Mouse (Mus musculus) right cerebral cortex, postnatal 25 days (tissue): ENCODE measurements at regions not wholly inside any gene's neighbourhood (a gene's known extent, or its start where the extent isn't known, plus 50 kb on each side); places are given as distances from the start of the nearest gene placed in this dataset.
A peak's percentile ranks its signal among the peaks of the same experiment; 100 is the strongest.

ENCODE experiments used
- DNase-seq: peaks from one replicate; pipeline ENCODE4 v3.0.0; 2022

DNA sequence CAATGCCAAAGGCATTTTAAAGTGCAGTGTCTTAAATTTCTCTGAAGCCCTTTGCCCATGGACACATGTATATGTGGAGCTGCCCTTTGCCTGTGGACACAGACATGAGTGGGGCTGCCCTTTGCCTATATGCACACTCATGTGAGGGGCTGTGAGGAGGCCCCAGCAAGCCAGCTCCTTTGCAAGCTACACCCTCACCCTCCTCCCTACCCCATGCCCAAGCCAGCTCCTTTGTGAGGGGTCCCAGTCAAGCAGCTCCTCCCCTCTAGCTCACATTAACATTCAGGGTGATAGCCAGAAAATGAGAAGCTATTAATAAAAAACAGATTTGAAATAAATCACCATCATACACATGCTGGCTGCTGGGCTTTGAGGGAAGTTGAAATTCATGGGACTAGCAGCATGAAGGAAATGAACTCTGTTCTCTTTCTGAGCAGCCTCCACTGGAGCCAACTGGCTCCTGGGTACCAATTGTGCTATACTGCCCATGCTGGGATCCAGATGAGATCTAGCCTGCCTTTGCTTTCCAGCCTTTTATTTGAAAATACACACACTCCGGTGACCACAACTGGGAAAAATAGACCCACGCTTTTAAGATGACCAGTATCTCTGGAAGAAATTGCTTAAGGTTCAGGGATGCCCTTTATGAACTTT, 151.4 kb downstream of the Abcc12 start:
- no peak for DNase-seq

DNA sequence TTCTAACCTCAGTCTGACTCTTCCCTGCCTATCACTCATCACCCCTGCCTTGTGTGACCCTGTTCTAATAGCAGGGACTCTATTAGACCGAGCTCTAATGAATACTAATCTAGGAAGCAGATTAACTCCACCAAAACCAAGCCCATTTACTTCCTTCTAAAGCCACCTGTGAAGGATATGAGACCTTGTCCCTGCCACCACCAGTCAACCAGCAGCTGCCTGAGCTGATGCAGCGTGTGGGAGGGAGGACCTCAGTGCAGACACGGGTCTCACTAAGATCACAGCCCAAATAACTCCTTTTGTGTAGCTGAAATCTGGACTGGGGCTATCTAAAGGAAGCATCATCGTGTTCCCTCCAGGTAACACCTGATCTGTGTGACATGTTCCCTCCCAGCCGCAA, 152.4 kb downstream of the Abcc12 start:
- DNase-seq = no peak

DNA sequence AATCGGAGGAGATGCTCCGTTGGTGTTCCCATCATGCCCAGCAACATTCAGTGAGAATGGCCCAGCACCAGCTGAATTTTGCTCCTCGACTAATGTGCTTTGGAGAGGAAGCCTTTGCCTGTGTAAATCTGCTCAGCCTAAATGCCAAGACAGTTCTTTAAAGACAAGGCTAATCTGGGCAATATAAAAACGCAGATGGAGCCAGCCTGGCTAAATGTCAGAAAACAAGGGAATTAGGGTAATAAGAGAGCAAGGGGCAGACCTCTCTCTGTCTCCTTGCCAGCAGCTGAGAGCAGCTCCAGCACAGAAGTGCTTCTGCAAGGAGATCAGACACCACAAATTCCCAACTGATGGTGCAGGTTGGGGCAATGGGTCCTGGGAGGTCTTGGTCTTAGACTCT, 154.4 kb downstream of the Abcc12 start:
- DNase-seq = no peak

DNA sequence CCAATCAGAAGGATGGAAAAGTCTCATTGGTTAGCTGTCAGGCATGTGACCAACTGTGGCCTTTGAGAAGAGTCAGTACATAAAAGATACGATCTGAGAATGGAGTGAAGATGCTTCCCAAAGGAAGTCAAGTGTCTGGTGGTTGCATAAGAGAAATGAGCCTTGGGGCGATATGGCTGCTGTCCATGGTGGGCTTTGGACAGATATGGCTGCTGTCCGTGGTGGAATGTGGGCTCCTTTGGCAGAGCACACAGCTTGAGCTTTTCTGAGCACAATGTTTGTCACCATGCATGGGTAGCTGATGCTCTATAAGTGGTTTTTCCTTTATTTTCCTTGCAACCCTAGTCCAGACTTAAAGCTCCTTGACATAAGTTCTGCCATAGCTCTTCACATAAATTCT, 155.1 kb downstream of the Abcc12 start:
- DNase-seq = no peak

DNA sequence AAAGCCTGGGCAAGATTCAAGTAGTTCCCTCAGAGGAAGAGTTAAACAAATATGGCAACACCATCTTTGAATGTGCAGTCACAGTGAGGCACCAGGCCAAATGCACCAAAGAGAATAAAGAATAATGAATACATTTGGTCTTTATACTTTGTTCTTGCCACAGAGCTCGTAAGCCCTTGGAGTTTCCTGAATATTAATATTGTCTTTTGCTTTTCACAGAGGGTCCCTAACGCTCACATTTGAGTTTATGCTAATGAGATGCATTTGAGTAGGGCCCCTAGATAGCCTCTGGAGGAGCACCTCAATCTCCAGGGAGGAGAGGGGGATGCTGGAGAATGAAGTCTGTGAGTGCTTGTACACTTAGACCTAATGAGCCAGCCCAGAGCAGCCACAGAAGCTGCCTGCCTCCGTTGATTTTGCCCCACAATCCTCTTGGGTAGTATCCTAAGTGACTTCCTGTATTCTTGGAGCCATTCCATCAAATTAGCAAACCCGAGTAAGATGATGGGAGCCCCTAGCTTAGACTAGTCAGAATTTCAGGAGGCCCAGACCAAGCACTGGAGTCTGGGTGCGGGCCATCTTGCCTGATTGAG, 161.3 kb downstream of the Abcc12 start:
- DNase-seq = no peak

DNA sequence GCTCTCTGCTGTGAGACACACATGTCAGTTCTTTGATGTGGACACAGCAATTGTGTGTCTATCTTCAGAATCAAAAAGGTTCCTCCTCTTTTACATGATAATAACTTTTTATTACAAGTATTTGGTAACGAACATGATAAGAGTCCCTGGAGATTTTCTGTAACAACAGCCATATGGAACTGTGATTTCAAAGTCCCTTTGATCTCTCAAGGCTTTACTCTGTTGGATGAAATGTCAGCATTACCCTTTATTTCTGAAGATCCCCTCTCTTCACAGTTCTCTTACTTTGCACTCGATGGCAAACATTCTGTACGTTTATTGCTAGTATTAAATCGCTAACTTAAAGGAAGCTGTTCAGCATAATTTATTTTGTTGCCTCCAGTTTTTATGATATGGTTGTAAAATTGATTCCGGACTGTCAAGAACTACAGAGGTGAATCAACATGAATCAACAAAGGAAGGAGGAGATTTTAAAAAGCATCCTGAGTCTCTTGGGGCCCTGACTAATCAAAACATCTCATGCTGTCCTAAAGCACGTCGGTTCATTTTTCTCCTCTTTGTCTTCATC, 162.0 kb downstream of the Abcc12 start:
- no peak for DNase-seq

DNA sequence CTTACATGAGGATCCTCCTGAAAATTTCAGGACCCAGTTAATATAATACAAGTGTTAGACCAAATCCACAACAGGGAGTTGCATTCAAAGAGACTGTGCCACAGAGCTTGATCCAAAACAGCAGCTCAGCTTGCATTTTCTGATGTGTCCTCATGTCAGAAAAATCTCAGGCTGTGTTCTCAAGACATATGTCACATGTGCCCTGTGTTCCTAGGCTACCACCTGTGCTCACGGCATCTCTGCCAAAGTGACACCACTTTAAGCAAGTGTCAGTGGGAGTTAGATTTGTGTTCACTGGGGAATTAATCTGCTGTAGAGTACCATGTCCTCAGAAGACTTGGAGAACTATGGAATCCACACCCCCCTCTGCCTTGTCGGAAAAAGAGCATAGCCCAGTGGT, 165.3 kb downstream of the Abcc12 start:
- no peak for DNase-seq

DNA sequence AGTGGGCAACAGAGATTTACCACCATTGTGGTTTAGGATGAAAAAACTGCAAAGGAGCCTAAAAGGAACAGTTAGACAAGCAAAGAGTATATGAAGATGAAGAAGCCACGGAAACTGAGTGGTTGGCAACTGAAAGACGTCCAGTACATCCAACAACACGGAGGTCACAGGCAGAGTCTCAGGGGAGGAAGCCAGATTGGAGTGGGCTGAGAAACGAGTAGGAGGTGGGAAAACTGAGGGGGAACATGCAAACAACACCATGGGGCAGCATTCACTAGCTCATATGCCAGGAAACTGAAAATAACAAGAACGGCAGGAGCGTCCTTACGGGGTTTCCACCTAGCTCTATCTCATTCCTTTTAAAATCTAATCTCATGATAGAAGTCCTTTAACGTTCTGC, 169.3 kb downstream of the Abcc12 start:
- DNase-seq = peak; percentile 34

DNA sequence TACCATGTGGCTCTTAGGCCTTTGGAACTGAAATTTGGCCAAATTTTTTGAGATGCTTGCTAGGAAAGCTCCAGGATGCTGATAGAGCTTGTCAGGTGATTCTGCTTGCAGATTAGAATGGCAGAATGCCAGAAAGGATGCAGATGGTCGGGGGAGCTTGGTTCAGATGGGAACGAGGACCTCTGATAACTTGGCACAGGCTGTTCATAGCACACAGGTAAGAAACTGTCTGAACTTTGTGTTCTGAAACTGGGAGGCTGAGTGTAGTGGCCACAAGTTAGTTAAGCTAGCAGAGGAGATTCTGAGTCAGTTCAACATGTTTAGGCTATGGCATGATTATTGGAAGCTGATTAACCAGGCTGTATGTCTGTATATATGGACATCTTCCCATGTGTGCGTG, 174.3 kb downstream of the Abcc12 start:
- no peak for DNase-seq

DNA sequence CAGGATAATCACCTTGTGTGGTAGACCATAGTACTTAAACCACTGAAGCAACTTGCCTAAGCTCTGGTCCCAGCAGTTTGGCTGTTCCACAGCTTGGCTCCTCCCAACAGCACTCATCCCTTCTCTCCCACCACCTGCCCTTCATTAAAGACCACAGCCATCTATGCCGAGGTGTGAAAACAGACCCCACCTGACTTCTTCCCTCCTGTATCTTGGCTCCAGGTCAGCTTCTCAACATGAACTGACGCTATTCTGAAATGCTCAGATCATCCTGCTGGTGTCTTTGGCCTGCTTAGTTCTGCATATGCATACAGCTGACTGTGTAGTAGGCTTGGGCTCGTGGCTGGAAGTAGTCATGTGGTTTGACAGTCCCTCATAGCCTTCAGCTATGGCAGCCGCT, 177.1 kb downstream of the Abcc12 start:
- DNase-seq = no peak

DNA sequence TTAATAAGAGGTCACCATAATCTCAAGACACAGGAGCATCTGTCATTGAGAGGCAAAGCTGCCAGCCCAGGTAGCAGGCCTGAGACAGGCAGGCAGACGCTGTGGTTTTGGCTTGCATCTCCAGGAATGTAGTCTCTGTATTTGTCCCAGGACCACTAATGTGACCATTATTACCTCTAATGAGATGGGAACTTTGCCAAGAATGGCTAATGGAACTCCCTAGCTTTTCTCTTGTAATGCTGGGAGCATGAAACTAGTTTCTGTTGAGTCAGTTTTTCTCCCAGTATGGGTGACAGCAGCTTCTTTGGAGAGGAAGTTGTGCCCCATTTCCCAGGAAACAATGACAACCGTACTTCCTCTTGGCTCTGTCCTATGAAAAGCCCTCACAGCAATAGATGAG, 178.5 kb downstream of the Abcc12 start:
- DNase-seq = no peak

DNA sequence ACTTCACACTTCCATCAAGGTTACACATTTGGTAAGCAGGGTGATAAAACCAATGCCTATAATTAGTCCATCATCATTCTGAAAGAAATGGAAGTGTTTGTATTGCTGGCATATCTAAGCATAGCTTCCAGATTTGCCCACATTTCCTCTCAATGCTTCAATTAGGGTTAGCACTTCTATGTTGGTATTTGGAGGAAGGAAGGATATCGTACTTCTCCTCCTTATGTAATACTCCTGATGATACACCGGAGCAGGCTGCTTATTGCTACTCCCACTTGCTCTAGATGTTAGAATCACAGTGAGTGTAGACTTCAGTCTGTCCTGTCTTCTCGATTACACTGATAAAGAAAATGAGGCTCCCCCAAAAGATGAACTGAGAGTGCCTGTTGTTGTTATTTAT, 185.4 kb downstream of the Abcc12 start:
- DNase-seq = no peak

DNA sequence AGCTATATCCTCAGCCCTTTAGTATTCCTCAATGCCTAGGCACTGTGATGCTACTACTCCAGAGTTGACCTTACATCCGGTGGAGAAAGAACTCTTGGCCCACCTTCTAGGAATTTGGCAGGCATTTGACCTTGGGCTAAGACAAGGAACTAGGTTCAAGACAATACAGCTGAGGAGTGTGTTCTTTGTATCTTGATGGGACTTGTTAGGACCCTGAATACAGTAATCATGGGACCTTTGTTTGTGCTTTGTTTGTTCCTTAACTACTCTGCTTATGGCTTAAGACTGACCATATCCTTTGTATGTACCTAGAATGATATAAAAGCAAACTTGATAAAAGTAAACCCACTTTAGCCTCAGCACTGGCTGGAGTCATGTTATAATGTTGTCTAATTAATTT, 186.7 kb downstream of the Abcc12 start:
- no peak for DNase-seq

DNA sequence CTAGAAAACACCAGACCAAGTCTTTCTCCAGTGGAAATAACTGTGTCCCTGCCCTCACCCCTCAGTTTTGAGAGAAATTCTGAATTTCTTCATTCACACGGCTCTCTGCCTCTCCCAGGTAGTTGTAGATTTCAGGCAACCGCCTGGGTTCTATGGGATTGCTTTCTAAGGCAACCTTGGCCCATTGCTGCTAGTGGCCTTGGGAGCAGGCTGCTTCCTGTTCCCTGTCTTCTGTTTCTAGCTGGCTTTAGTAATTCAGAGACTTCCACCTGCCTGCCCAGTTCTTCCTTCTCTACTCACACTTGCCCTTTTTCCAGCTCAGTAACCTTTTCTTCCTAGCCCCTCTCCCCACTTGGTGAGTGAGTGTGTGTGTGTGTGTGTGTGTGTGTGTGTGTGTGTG, 187.1 kb downstream of the Abcc12 start:
- DNase-seq = no peak

DNA sequence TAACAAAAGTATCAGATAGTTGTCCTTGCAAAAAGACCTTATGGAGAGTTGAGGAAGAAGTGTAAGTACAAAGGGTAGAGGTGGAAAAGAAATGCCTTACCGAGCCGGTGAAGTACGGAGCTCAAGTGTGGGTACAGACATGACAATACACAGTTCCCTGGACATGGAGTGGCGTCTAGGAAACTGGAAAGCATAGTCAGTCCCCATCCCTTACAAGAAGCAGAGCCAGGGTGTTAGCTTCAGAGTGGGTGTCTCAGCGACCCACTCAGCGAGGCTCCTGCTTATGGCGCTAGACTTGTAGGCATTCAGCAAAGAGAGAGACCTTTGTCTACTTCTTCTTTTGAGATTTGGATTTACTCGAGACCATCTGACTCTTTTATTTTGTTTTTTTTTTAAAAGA, 189.8 kb downstream of the Abcc12 start:
- no peak for DNase-seq

DNA sequence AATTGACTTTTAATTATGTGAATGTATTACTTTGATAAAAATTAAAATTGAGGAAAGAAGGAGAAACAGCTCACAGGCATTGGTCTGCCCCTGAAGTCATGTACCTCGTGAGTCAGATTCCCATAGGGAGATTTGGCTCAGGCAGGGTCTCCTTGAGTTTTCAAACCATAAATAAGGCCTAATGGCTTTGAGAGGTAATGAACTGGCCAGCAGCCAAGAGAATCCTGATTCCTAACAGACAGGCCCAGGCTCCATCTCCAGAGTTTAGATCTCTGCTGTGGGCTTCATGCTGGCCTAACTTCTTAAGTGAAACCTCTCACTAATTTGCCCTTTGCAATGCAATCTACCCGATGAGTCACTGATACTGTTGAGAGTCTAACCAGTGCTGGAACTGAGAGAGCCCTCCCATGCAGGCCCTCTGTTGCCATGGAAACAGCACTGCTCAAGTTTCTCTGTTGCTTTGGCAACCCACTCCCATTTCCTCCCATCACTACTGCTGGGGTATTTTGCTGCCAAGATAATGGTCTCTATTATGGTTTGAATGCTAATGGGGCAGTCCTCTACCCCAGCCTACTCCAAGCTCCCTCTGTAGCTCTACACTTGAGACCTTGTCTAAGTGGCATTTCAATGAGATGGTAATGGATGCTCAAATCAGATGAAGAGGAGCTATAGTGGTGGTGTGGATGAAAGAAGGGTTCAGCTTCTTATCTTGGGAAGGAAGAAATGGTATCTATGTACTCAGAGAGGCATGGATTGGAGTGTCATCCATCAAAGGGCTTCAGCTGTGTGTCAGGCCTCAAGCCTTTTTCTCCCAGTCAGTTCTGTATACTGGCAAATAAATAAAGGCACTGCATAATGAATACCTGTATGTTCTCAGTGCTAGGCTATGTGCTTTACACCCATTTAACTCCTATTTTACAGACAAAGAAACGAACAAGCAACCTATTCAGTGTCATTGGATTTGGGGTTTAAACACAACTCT, 190.5 kb downstream of the Abcc12 start:
- peak; percentile 78 for DNase-seq

DNA sequence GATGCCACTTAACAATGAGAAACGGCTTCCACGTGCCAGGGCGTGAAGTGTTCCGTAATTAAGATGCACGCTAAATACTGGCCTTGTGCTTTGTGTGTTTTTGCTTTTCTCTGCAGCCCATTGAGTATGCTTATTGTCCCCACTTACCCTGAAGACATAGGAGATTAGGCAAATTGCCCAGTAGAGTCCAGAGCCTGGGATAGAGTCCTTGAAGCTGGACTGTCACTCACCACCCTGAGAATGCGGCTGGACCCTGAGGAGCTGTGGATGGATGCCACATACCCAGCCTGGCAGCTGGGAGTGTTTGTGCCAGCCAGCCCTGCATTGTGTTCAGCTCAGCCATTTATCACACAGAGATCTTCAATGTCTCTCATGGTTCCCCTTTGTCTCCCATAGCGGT, 195.2 kb downstream of the Abcc12 start:
- no peak for DNase-seq

DNA sequence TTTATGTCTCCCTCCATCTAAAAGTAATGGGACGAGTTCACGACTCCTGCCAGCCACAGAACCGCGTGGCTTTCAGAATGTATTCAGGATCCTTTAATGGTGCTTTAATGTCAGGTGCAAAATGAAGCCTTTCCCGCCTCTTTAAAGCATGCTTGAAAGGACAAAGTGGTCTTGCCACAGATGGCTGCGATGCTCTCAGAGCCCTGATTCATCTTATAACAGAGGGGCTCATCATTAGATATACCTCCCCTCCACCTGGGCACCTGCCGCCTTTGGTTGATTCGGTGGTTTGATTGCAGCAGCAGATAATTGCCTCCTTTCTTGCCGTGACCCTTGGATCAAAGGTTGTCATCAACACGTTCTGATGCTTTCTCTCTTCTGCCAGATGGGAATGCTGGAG, 198.5 kb downstream of the Abcc12 start:
- no peak for DNase-seq

DNA sequence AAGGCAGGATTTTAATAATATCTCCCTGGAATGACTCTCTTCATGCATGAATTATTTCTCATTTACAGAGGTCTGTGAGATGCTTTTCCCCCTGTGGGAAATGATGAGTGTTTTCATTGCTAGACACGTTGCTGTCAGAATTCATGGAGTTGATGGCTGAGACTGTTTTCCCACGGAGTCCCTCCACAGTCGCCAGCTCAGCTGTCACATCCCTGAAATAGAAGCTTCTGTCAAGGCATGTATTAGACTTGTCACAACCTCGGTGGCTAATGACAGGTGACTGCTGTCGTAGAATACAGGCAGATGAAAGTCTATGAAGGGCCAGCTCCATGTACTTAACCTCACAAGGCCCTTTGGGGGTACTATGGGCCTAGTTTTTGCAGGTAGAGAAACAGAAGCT, 212.4 kb downstream of the Abcc12 start:
- no peak for DNase-seq

DNA sequence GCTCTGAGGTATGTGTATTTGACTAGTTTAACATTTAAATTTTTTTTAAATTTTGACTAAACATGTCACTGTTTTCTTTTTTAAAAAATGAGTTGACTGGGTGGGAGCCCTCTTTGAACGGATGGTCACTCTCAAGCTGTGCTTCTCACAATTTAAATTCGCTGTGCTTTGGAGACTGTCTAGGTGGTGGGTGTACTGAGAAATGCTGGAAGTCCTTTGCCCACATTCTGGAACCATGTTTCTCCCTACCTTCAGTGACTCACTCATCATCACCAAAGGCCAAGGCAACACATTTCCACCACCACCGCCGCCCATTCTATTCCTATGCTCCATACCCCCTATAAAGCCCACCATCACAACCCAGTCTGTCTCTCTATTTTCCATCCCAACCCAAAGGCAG, 213.8 kb downstream of the Abcc12 start:
- no peak for DNase-seq

DNA sequence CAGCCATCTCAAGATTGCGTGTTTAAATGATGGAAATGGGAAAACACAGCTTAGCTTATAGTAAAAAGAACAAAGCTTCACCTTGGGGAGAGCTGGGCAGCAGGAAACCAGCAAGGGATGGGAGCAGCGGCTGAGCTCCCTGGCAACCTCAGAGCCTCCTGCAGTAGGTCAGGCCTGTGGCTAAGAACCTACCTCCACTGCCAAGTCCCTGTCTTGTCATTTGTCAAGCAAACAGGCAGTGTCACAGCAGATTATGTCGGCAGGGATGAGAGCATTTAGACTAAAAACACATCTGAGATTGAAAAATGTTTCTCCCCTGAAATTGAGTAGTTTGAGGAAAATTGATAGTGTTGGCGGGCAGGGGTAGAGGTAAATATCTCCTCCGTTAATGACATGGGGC, 214.8 kb downstream of the Abcc12 start:
- DNase-seq = no peak

DNA sequence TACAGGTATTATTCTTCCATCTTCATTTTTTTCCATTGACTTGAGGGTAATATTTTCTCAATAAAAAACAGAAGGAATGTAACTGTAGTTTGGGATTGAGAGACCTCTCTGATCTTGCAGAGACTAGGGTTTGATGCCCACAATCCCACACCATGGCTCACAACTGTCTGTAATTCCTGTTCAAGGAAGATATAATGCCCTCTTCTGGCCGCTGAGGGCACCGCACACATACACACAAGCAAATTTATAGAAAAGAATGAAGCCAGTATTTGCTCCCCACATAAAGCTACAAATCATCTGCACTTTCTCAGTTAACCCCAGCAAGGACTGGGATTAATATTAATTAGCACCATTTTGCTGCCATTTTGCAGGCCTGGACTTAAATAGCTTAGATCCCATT, 215.6 kb downstream of the Abcc12 start:
- no peak for DNase-seq

DNA sequence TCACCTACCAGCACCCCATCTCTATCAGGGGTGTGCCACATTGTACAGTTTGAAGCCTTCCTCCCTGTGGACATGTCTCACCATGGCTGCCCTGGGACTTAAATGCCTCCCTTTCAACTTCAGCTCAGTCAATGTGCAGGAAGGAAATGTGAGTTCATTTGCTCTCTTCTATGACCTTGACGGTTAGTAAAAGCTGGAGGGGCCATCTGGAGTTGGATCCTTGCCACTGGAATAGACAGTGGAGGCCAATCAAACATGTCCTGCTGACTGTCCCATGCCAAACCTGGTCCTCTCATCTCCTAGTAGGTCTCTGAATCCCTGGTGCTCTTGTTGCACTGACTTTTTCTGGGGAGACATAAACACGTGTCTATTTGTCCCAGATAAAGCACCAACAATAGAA, 220.2 kb downstream of the Abcc12 start:
- DNase-seq = no peak

DNA sequence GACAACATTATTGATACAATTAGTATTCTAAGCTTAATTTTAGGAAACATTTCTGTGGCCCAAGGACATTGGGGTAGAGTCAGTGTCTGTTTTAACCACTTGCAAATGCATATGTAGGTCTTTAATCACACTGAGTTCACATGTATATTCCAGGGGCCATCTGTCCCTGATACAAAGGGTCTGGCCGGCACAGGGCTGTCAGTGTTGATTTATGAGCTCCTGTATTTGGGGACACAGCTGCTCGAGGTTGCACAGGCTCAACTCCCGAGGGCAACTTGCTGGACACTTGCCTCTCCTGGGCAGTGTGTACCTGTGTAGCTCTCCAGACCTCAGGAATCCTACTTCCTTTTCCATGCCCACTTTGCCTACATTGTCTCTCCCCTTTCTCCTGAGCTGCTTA, 221.0 kb downstream of the Abcc12 start:
- no peak for DNase-seq
